Mouse (Mus musculus): ENCODE data around the gene Cd47. TPM values are rescaled to one million over a fixed set of nuclear protein-coding genes. Genes with fewer than 3 reads are reported as not detected.

Cd47 gene
- polyA plus RNA-seq, 1 experiment from 2014 or later: 157 TPM

GRCm38 (mm10) chr16:49921677-49922076 lies 121.3 kb downstream of the Cd47 start:
- no peak overlapping the region for H3K9ac ChIP-seq (ENCODE audit: low read depth, low read length)
- no peaks in the 10 kb centered on the region for H3K36me3 ChIP-seq (ENCODE audit: control insufficient read depth, insufficient read depth, low read length)
- no peaks in the 10 kb centered on the region for H3K27me3 ChIP-seq (ENCODE audit: control insufficient read depth, insufficient read depth, low read depth, low read length)
- ATAC-seq: no peak
- H3K4me3 ChIP-seq (ENCODE audit: low read depth, low read length): no peak overlapping the region
- no peak overlapping the region for H3K4me2 ChIP-seq (ENCODE audit: low read length)
- no peak overlapping the region for H3K27ac ChIP-seq (ENCODE audit: low read length)
- 90% methylated on average over 6 of the region's 6 CpGs for WGBS
- peaks cover 4% of the 10 kb centered on the region; the same call in 1 of the 2 replicates for H3K4me1 ChIP-seq (ENCODE audit: control insufficient read depth, insufficient read depth, low read length)
- H3K9me3 ChIP-seq (replicated peaks; ENCODE audit: control insufficient read depth, low read length, poor library complexity, severe bottlenecking): no peaks in the 10 kb centered on the region

DNA sequence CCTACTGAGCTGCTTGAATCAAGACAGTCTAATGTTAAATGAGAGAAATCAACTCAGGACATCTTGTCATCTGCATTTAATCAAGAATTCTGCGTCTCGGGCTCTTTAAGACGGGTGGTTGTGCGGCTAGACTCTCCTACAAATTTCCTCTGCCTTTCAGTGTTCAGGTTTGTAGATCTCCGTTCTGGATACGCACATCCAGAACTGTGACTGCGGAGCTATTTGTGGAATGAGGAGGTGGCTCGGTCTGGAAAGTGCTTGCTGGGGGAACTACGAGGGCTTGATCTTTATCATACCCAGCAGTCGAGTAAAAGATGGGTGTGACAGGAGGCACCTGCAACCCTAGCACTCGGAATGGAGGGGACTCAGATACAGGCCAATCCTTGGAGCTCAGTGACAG lies 121.8 kb downstream of the Cd47 start:
- 88% methylated on average over 11 of the region's 11 CpGs for WGBS

DNA sequence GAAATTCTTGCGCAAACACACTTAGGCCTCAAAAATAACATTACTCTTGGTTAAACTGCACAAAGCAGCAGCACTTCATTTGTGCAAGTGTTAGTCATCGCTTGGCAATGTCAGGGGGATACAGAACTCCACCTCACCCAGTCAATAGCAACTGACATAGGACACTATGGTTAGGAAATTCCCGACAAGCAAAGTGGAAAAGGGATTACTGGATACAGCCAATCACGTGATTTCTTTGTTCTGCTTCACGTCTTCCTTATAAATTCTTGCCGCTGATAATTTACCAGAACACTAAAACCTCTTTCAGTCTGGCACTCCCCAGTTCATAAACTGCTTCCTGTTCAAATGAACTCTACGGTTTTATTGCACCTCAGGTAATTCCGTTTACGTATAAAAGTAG lies 123.4 kb downstream of the Cd47 start:
- no peak overlapping the region for H3K9ac ChIP-seq (ENCODE audit: low read depth, low read length)
- H3K27ac ChIP-seq (ENCODE audit: low read length): no peak overlapping the region
- no peaks in the 10 kb centered on the region for H3K27me3 ChIP-seq (ENCODE audit: control insufficient read depth, insufficient read depth, low read depth, low read length)
- no peak overlapping the region for H3K4me2 ChIP-seq (ENCODE audit: low read length)
- ATAC-seq: no peak
- H3K4me3 ChIP-seq (ENCODE audit: low read depth, low read length): no peak overlapping the region
- 62% methylated on average over 9 of the region's 9 CpGs for WGBS
- no peaks in the 10 kb centered on the region for H3K36me3 ChIP-seq (ENCODE audit: control insufficient read depth, insufficient read depth, low read length)
- peaks cover 4% of the 10 kb centered on the region; the same call in 1 of the 2 replicates for H3K4me1 ChIP-seq (ENCODE audit: control insufficient read depth, insufficient read depth, low read length)
- no peaks in the 10 kb centered on the region for H3K9me3 ChIP-seq (replicated peaks; ENCODE audit: control insufficient read depth, low read length, poor library complexity, severe bottlenecking)

More for the DNA sequence above, 121.8 kb downstream of the Cd47 start:
- ATAC-seq: no peak
- no peaks in the 10 kb centered on the region for H3K9me3 ChIP-seq (replicated peaks; ENCODE audit: control insufficient read depth, low read length, poor library complexity, severe bottlenecking)
- H3K27me3 ChIP-seq (ENCODE audit: control insufficient read depth, insufficient read depth, low read depth, low read length): no peaks in the 10 kb centered on the region
- no peak overlapping the region for H3K9ac ChIP-seq (ENCODE audit: low read depth, low read length)
- H3K27ac ChIP-seq (ENCODE audit: low read length): no peak overlapping the region
- peaks cover 4% of the 10 kb centered on the region; the same call in 1 of the 2 replicates for H3K4me1 ChIP-seq (ENCODE audit: control insufficient read depth, insufficient read depth, low read length)
- no peaks in the 10 kb centered on the region for H3K36me3 ChIP-seq (ENCODE audit: control insufficient read depth, insufficient read depth, low read length)
- no peak overlapping the region for H3K4me2 ChIP-seq (ENCODE audit: low read length)
- no peak overlapping the region for H3K4me3 ChIP-seq (ENCODE audit: low read depth, low read length)

- peaks cover 4% of the 10 kb centered on the region; the same call in 1 of the 2 replicates for H3K4me1 ChIP-seq (ENCODE audit: control insufficient read depth, insufficient read depth, low read length)
- WGBS: 78% methylated on average over 1 of the region's 1 CpGs
- H3K9ac ChIP-seq (ENCODE audit: low read depth, low read length): no peak overlapping the region
- no peaks in the 10 kb centered on the region for H3K36me3 ChIP-seq (ENCODE audit: control insufficient read depth, insufficient read depth, low read length)
- no peaks in the 10 kb centered on the region for H3K27me3 ChIP-seq (ENCODE audit: control insufficient read depth, insufficient read depth, low read depth, low read length)
- H3K9me3 ChIP-seq (replicated peaks; ENCODE audit: control insufficient read depth, low read length, poor library complexity, severe bottlenecking): no peaks in the 10 kb centered on the region
- no peak for ATAC-seq
- no peak overlapping the region for H3K4me3 ChIP-seq (ENCODE audit: low read depth, low read length)
- no peak overlapping the region for H3K4me2 ChIP-seq (ENCODE audit: low read length)
- no peak overlapping the region for H3K27ac ChIP-seq (ENCODE audit: low read length)
These were observed 124.6 kb downstream of the Cd47 start for GRCm38 (mm10) chr16:49924941-49925340.

GRCm38 (mm10) chr16:49933274-49933673 lies 132.9 kb downstream of the Cd47 start:
- Histone ChIP-seq H3K9ac (ENCODE audit: low read depth, low read length) (no peak overlapping the region), H3K36me3 (ENCODE audit: control insufficient read depth, insufficient read depth, low read length) (no peaks in the 10 kb centered on the region), H3K4me1 (ENCODE audit: control insufficient read depth, insufficient read depth, low read length) (peaks cover 6% of the 10 kb centered on the region), H3K4me2 (ENCODE audit: low read length) (no peak overlapping the region), H3K27ac (ENCODE audit: low read length) (no peak overlapping the region), H3K9me3 (replicated peaks; ENCODE audit: control insufficient read depth, low read length, poor library complexity, severe bottlenecking) (no peaks in the 10 kb centered on the region), H3K27me3 (ENCODE audit: control insufficient read depth, insufficient read depth, low read depth, low read length) (no peaks in the 10 kb centered on the region), H3K4me3 (ENCODE audit: low read depth, low read length) (no peak overlapping the region)
- ATAC-seq: no peak
- WGBS: 73% methylated on average over 5 of the region's 5 CpGs

- no peak overlapping the region for H3K4me3 ChIP-seq (ENCODE audit: low read depth, low read length)
- 83% methylated on average over 6 of the region's 6 CpGs for WGBS
- no peak for ATAC-seq
- peaks cover 6% of the 10 kb centered on the region for H3K4me1 ChIP-seq (ENCODE audit: control insufficient read depth, insufficient read depth, low read length)
- no peaks in the 10 kb centered on the region for H3K9me3 ChIP-seq (replicated peaks; ENCODE audit: control insufficient read depth, low read length, poor library complexity, severe bottlenecking)
- no peaks in the 10 kb centered on the region for H3K36me3 ChIP-seq (ENCODE audit: control insufficient read depth, insufficient read depth, low read length)
- no peak overlapping the region for H3K27ac ChIP-seq (ENCODE audit: low read length)
- H3K27me3 ChIP-seq (ENCODE audit: control insufficient read depth, insufficient read depth, low read depth, low read length): no peaks in the 10 kb centered on the region
- H3K9ac ChIP-seq (ENCODE audit: low read depth, low read length): no peak overlapping the region
- H3K4me2 ChIP-seq (ENCODE audit: low read length): no peak overlapping the region
These were observed 135.7 kb downstream of the Cd47 start for GRCm38 (mm10) chr16:49936008-49936443.

DNA sequence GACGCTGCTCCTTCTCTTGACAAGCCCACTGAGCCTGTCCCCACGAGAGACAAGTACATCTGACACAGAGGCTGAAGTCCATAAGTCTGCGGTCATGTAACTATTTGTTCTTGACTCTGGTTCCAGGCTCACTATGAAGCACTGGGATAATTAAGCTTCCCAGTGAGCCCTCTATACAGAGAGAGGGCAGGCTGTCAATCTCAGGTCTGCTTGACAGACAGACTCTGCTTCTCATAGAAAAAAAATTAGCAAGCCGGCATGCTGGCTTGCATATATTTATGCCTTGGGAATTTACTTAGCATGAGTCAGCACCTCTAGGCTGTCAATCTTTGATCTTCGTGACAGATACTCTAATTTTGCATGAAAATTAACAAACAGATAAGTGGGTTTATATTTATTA lies 136.5 kb downstream of the Cd47 start:
- peak; percentile 71 for ATAC-seq

DNA sequence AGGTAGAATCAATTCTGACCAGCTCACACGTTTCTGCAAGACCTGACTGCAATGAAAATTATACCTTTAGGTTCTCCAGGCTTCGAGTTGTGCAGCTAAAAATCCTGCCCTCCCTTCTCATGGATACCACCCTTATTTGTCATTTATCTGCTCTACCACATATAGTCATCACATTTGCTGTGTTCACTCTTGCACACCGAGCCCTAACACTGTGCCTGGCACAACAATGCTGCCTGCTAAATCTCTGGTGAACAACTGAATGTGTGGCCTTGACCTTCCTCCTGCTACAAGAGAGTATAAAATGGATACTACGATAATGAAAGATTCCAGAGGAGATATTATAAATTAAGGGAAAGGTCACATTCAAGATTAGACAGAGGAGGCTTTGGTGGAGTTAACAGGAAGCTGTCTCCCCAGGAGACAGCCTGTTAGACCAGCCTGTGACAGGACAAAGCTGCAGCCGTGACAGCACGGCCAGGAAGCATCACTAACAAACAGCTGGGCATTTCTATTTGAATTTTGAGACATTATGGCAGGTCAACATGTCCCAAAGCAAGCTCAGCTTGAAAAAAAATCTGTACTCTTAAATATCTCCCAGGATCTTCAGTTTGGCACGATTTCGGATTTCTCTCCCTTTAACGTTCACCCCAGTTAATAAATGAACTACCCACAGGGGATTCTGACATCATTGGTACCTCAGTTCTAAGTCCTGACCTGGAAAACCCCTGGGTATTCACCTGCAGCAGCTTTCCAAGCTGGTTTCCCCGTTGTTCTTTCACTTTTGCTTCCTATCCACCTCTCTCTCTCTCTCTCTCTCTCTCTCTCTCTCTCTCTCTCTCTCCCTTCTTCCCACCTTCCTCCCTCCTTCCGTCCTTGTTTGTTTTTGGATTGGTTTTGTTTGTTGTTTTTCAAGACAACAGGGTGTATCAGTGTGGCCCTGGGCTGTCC lies 137.2 kb downstream of the Cd47 start:
- H3K4me1 ChIP-seq (ENCODE audit: control insufficient read depth, insufficient read depth, low read length): peaks cover 6% of the 10 kb centered on the region
- 41% methylated on average over 11 of the region's 11 CpGs for WGBS
- H3K4me2 ChIP-seq (ENCODE audit: low read length): no peak overlapping the region
- H3K4me3 ChIP-seq (ENCODE audit: low read depth, low read length): no peak overlapping the region
- no peaks in the 10 kb centered on the region for H3K27me3 ChIP-seq (ENCODE audit: control insufficient read depth, insufficient read depth, low read depth, low read length)
- peak; percentile 25; the same call in 1 of the 2 replicates for ATAC-seq
- no peaks in the 10 kb centered on the region for H3K9me3 ChIP-seq (replicated peaks; ENCODE audit: control insufficient read depth, low read length, poor library complexity, severe bottlenecking)
- no peaks in the 10 kb centered on the region for H3K36me3 ChIP-seq (ENCODE audit: control insufficient read depth, insufficient read depth, low read length)
- no peak overlapping the region for H3K9ac ChIP-seq (ENCODE audit: low read depth, low read length)
- H3K27ac ChIP-seq (ENCODE audit: low read length): peak overlapping the region; percentile 9; the same call in 1 of the 2 replicates

More for the DNA sequence above, 136.5 kb downstream of the Cd47 start:
- Histone ChIP-seq H3K27me3 (ENCODE audit: control insufficient read depth, insufficient read depth, low read depth, low read length) (no peaks in the 10 kb centered on the region), H3K36me3 (ENCODE audit: control insufficient read depth, insufficient read depth, low read length) (no peaks in the 10 kb centered on the region), H3K27ac (ENCODE audit: low read length) (peak overlapping the region; percentile 9; the same call in 1 of the 2 replicates), H3K9ac (ENCODE audit: low read depth, low read length) (no peak overlapping the region), H3K9me3 (replicated peaks; ENCODE audit: control insufficient read depth, low read length, poor library complexity, severe bottlenecking) (no peaks in the 10 kb centered on the region), H3K4me2 (ENCODE audit: low read length) (no peak overlapping the region), H3K4me1 (ENCODE audit: control insufficient read depth, insufficient read depth, low read length) (peaks cover 6% of the 10 kb centered on the region), H3K4me3 (ENCODE audit: low read depth, low read length) (no peak overlapping the region)
- WGBS: 22% methylated on average over 5 of the region's 5 CpGs
